Mouse (Mus musculus) thymus, postnatal 14 days (tissue): ENCODE measurements around the gene Pus10.

Experiments used
- DNase-seq: peaks from one replicate; pipeline ENCODE4 v3.0.0; 2021

Pus10 gene

GRCm38 (mm10) chr11:23698526-23698925, 33.1 kb downstream of the Pus10 start:
- DNase-seq, result no peak

GRCm38 (mm10) chr11:23699414-23700095, 34.1 kb downstream of the Pus10 start:
- DNase-seq, result no peak

GRCm38 (mm10) chr11:23701831-23702230, 36.4 kb downstream of the Pus10 start:
- no peak for DNase-seq

- DNase-seq, result no peak
These were observed 39.3 kb downstream of the Pus10 start for GRCm38 (mm10) chr11:23704604-23705294.

- DNase-seq, result no peak
These were observed 46.8 kb downstream of the Pus10 start for GRCm38 (mm10) chr11:23712299-23712698.

GRCm38 (mm10) chr11:23718856-23719255, 53.4 kb downstream of the Pus10 start:
- no peak for DNase-seq

GRCm38 (mm10) chr11:23719825-23720224, 54.4 kb downstream of the Pus10 start:
- DNase-seq, result no peak

GRCm38 (mm10) chr11:23722326-23722725, 56.9 kb downstream of the Pus10 start:
- DNase-seq, result no peak

- DNase-seq, result no peak
These were observed 60.4 kb downstream of the Pus10 start for GRCm38 (mm10) chr11:23725850-23726249.

GRCm38 (mm10) chr11:23726441-23726840, 61.0 kb downstream of the Pus10 start:
- no peak for DNase-seq

GRCm38 (mm10) chr11:23728186-23728585, 62.7 kb downstream of the Pus10 start:
- DNase-seq, result no peak

GRCm38 (mm10) chr11:23730120-23730519, 64.6 kb downstream of the Pus10 start:
- no peak for DNase-seq

GRCm38 (mm10) chr11:23732840-23733239, 67.4 kb downstream of the Pus10 start:
- DNase-seq, result no peak

- no peak for DNase-seq
These were observed 69.3 kb downstream of the Pus10 start for GRCm38 (mm10) chr11:23734749-23735286.

- no peak for DNase-seq
These were observed 70.5 kb downstream of the Pus10 start for GRCm38 (mm10) chr11:23735820-23736470.

- DNase-seq, result no peak
These were observed 75.4 kb downstream of the Pus10 start for GRCm38 (mm10) chr11:23740895-23741294.

- DNase-seq, result no peak
These were observed 75.9 kb downstream of the Pus10 start for GRCm38 (mm10) chr11:23741386-23741785.

GRCm38 (mm10) chr11:23744352-23744751, 78.9 kb downstream of the Pus10 start:
- no peak for DNase-seq

GRCm38 (mm10) chr11:23746102-23746501, 80.6 kb downstream of the Pus10 start:
- DNase-seq, result no peak

GRCm38 (mm10) chr11:23753136-23753710, 87.7 kb downstream of the Pus10 start:
- no peak for DNase-seq

- DNase-seq, result no peak
These were observed 88.9 kb downstream of the Pus10 start for GRCm38 (mm10) chr11:23754329-23754728.

GRCm38 (mm10) chr11:23758218-23758617, 92.7 kb downstream of the Pus10 start:
- DNase-seq, result no peak

GRCm38 (mm10) chr11:23762635-23763034, 97.2 kb downstream of the Pus10 start:
- no peak for DNase-seq
